ENCODE assay signal across 18 mouse cellular contexts in genomic region chr13:108017349-108017748, GRCm38 (mm10).
"Had no signal": no experiment of that assay in that cellular context is flagged by ENCODE, and none has a peak within 500 bp of the region (broad histone marks: within the 10 kb centered on the region; RNA-seq: fewer than 3 reads in every experiment).

No protein-coding gene starts in this region.

- H3K9ac ChIP-seq: liver, postnatal 0 days; lung, embryonic 15.5 days; midbrain, embryonic 13.5 days; midbrain, embryonic 15.5 days; neural tube, embryonic 12.5 days; stomach, embryonic 15.5 days had no signal

- H3K27me3 ChIP-seq: lung, embryonic 15.5 days; midbrain, embryonic 13.5 days; midbrain, embryonic 15.5 days; neural tube, embryonic 12.5 days; stomach, embryonic 15.5 days had no signal

- ATAC-seq: liver, postnatal 0 days; lung, postnatal 0 days; midbrain, embryonic 13.5 days; midbrain, embryonic 15.5 days had no signal

- H3K27ac ChIP-seq: lung, embryonic 15.5 days; macrophage; midbrain, embryonic 13.5 days; midbrain, embryonic 15.5 days; neural tube, embryonic 12.5 days; stomach, embryonic 15.5 days; stomach, postnatal 0 days had no signal

- H3K4me1 ChIP-seq: lung, embryonic 15.5 days; midbrain, embryonic 13.5 days; midbrain, embryonic 15.5 days; neural tube, embryonic 12.5 days; stomach, embryonic 15.5 days had no signal

- H3K4me2 ChIP-seq: lung, embryonic 15.5 days; midbrain, embryonic 11.5 days; midbrain, embryonic 13.5 days; midbrain, embryonic 15.5 days; neural tube, embryonic 12.5 days; stomach, embryonic 15.5 days had no signal

- DNase-seq: liver, postnatal 0 days; lung, adult 2 months; right cerebral cortex, postnatal 25 days; right cerebral cortex, postnatal 4 days; spleen, adult 18-20 months; thymus, adult 2 months; thymus, postnatal 25 days; thymus, postnatal 4 days had no signal

- H3K4me3 ChIP-seq: lung, embryonic 15.5 days; megakaryocyte, embryonic 14.5 days; midbrain, embryonic 13.5 days; midbrain, embryonic 15.5 days; neural tube, embryonic 12.5 days; stomach, embryonic 15.5 days had no signal

- H3K9me3 ChIP-seq: lung, embryonic 15.5 days; midbrain, embryonic 13.5 days; midbrain, embryonic 15.5 days; neural tube, embryonic 12.5 days; stomach, embryonic 15.5 days had no signal

- H3K36me3 ChIP-seq: lung, embryonic 15.5 days; midbrain, embryonic 13.5 days; midbrain, embryonic 15.5 days; neural tube, embryonic 12.5 days; stomach, embryonic 15.5 days had no signal
